In genomic region chr4:107421711-107422110, GRCm38 (mm10) we compare ENCODE assay signal across 9 mouse cellular contexts. TPM values are rescaled to one million over a fixed set of nuclear protein-coding genes. Genes with fewer than 3 reads are reported as not detected.
DNase-seq lines count a peak whose midpoint lies in the region; ATAC-seq and TF ChIP-seq lines count a peak whose summit lies in the region.
"Had no signal": no experiment of that assay in that cellular context is flagged by ENCODE, and none has a peak within 500 bp of the region (broad histone marks: within the 10 kb centered on the region; RNA-seq: fewer than 3 reads in every experiment).

No protein-coding gene starts in this region.

- peak overlapping the region; percentile 32 for H3K4me3 ChIP-seq in heart, embryonic 13.5 days
- peak overlapping the region; percentile 20 for H3K4me3 ChIP-seq in embryonic facial prominence, embryonic 13.5 days
- no peak overlapping the region for H3K4me3 ChIP-seq in intestine, embryonic 14.5 days (ENCODE audit: low read depth, low read length)
- H3K4me3 ChIP-seq in midbrain, embryonic 16.5 days (ENCODE audit: low read depth, low read length), result peak overlapping the region; percentile 14; the same call in 1 of the 2 replicates
- H3K4me3 ChIP-seq in thymus, adult 2 months (ENCODE audit: control insufficient read depth, insufficient read depth, low read length), result no peak overlapping the region
- H3K4me3 ChIP-seq: left cerebral cortex, adult 2 months had no signal

- H3K27ac ChIP-seq in heart, embryonic 13.5 days (replicated peaks), result no peak overlapping the region
- peak overlapping the region; percentile 28; the same call in 1 of the 2 replicates for H3K27ac ChIP-seq in embryonic facial prominence, embryonic 13.5 days
- no peak overlapping the region for H3K27ac ChIP-seq in intestine, embryonic 14.5 days (ENCODE audit: low read depth)
- no peak overlapping the region for H3K27ac ChIP-seq in midbrain, embryonic 16.5 days (ENCODE audit: low read length)
- no peak overlapping the region for H3K27ac ChIP-seq in thymus, adult 2 months (ENCODE audit: control insufficient read depth, insufficient read depth, low read length)
- H3K27ac ChIP-seq: left cerebral cortex, adult 2 months had no signal

- intact Hi-C loops in heart, postnatal 14 days (cut with DNase I), result loop anchor here (1.0 kb wide), 1 partner anchor 232 kb away; no protein-coding TSS in a partner anchor

- peaks cover 9% of the 10 kb centered on the region for H3K4me1 ChIP-seq in heart, embryonic 13.5 days
- H3K4me1 ChIP-seq in embryonic facial prominence, embryonic 13.5 days, result peaks cover 13% of the 10 kb centered on the region
- H3K4me1 ChIP-seq in intestine, embryonic 14.5 days (replicated peaks; ENCODE audit: control insufficient read depth, insufficient read depth, low read length), result peaks cover 3% of the 10 kb centered on the region; the same call in 1 of the 2 replicates
- peaks cover 4% of the 10 kb centered on the region; the same call in 1 of the 2 replicates for H3K4me1 ChIP-seq in midbrain, embryonic 16.5 days (ENCODE audit: control insufficient read depth, insufficient read depth, low read length)
- no peaks in the 10 kb centered on the region for H3K4me1 ChIP-seq in thymus, adult 2 months (replicated peaks; ENCODE audit: control insufficient read depth, insufficient read depth, low read length)

- peaks cover 18% of the 10 kb centered on the region for H3K36me3 ChIP-seq in heart, embryonic 13.5 days
- H3K36me3 ChIP-seq in embryonic facial prominence, embryonic 13.5 days, result peaks cover 15% of the 10 kb centered on the region
- H3K36me3 ChIP-seq in intestine, embryonic 14.5 days (ENCODE audit: control insufficient read depth, insufficient read depth, low read length), result peaks cover 10% of the 10 kb centered on the region
- no peaks in the 10 kb centered on the region for H3K36me3 ChIP-seq in midbrain, embryonic 16.5 days (ENCODE audit: control insufficient read depth, insufficient read depth, low read length)
- H3K36me3 ChIP-seq in thymus, adult 2 months (ENCODE audit: control insufficient read depth, insufficient read depth, low read length), result no peaks in the 10 kb centered on the region

- peaks cover 28% of the 10 kb centered on the region for H3K27me3 ChIP-seq in heart, embryonic 13.5 days (replicated peaks)
- H3K27me3 ChIP-seq in embryonic facial prominence, embryonic 13.5 days, result peaks cover 7% of the 10 kb centered on the region; the same call in 1 of the 2 replicates
- H3K27me3 ChIP-seq in intestine, embryonic 14.5 days (replicated peaks; ENCODE audit: control insufficient read depth, insufficient read depth, low read length), result 0 out of 2 replicates have a peak, but pooled peaks cover 3% of the 10 kb centered on the region
- peaks cover 4% of the 10 kb centered on the region for H3K27me3 ChIP-seq in midbrain, embryonic 16.5 days (ENCODE audit: control insufficient read depth, insufficient read depth, low read depth, low read length)
- no peaks in the 10 kb centered on the region; the same call in 1 of the 2 replicates for H3K27me3 ChIP-seq in thymus, adult 2 months (ENCODE audit: control insufficient read depth, insufficient read depth, low read length)

- no peak for ATAC-seq in heart, embryonic 13.5 days (ENCODE audit: extremely low read depth, insufficient number of reproducible peaks, low FRiP score, low TSS enrichment)
- no peak for ATAC-seq in embryonic facial prominence, embryonic 13.5 days (ENCODE audit: insufficient number of reproducible peaks, insufficient read depth, low FRiP score, low TSS enrichment, low read depth)
- ATAC-seq in intestine, embryonic 14.5 days (replicated peaks; ENCODE audit: low FRiP score, low TSS enrichment, low read depth), result no peak
- ATAC-seq in midbrain, embryonic 16.5 days, result no peak
- ATAC-seq in erythroid progenitor cell, adult 5-6 weeks (replicated peaks; ENCODE audit: low FRiP score, poor library complexity, severe bottlenecking), result no peak

- H3K9me3 ChIP-seq in heart, embryonic 13.5 days, result no peaks in the 10 kb centered on the region
- H3K9me3 ChIP-seq in embryonic facial prominence, embryonic 13.5 days, result no peaks in the 10 kb centered on the region
- no peaks in the 10 kb centered on the region for H3K9me3 ChIP-seq in intestine, embryonic 14.5 days (ENCODE audit: control insufficient read depth, low read length)
- no peaks in the 10 kb centered on the region for H3K9me3 ChIP-seq in midbrain, embryonic 16.5 days (replicated peaks; ENCODE audit: control insufficient read depth, low read length, poor library complexity, severe bottlenecking)

- DNase-seq in heart, postnatal 14 days, result no peak
- DNase-seq in intestine, embryonic 14.5 days (ENCODE audit: low spot score), result no peak
- no peak for DNase-seq in thymus, adult 2 months
- DNase-seq in cerebellum, postnatal 4 days (ENCODE audit: low spot score in 2 of 2), result no peak

- 4% methylated on average over 14 of the region's 14 CpGs for WGBS in heart, embryonic 13.5 days
- 5% methylated on average over 14 of the region's 14 CpGs for WGBS in embryonic facial prominence, embryonic 13.5 days
- 7% methylated on average over 14 of the region's 14 CpGs for WGBS in intestine, embryonic 14.5 days
- 3% methylated on average over 14 of the region's 14 CpGs for WGBS in midbrain, embryonic 16.5 days
- WGBS in thymus, adult 2 months, result 13% methylated on average over 14 of the region's 14 CpGs

- no peak for TF ChIP-seq CTCF in thymus, adult 2 months (IDR thresholded peaks at IDR 0.05; ENCODE audit: borderline replicate concordance, control insufficient read depth, extremely low read depth, insufficient read depth, low read length, poor library complexity)

- H3K9ac ChIP-seq in heart, embryonic 13.5 days, result peak overlapping the region; percentile 61
- H3K9ac ChIP-seq in embryonic facial prominence, embryonic 13.5 days, result no peak overlapping the region
- H3K9ac ChIP-seq in intestine, embryonic 14.5 days (ENCODE audit: low read length), result no peak overlapping the region; the same call in 1 of the 2 replicates
- no peak overlapping the region for H3K9ac ChIP-seq in midbrain, embryonic 16.5 days (ENCODE audit: low read depth, low read length)

- TF ChIP-seq POLR2A in thymus, adult 2 months (IDR thresholded peaks at IDR 0.05; ENCODE audit: control insufficient read depth, extremely low read depth, insufficient read depth, low read length, poor library complexity), result no peak

- peak overlapping the region; percentile 68 for H3K4me2 ChIP-seq in heart, embryonic 13.5 days
- H3K4me2 ChIP-seq in embryonic facial prominence, embryonic 13.5 days, result peak overlapping the region; percentile 48
- H3K4me2 ChIP-seq in intestine, embryonic 14.5 days (ENCODE audit: low read length), result peak overlapping the region; percentile 35
- peak overlapping the region; percentile 41 for H3K4me2 ChIP-seq in midbrain, embryonic 16.5 days (ENCODE audit: low read length)

RNA-seq across cellular contexts. Expression of gene Glis1, which starts 12.7 kb away (rescaled TPM):
- 0.12 and 0.64 TPM in 2 replicates for polyA plus RNA-seq in heart, embryonic 13.5 days (2015; fragmentation: Nextera tagmentation; extraction: Ambion mirVana)
- under 1 TPM; 0.17 to 0.31 TPM for total RNA-seq in heart, postnatal 14 days (2021)
- polyA plus RNA-seq in embryonic facial prominence, embryonic 13.5 days (2015; fragmentation: Nextera tagmentation; extraction: Ambion mirVana), result 55.8 and 60.4 TPM in 2 replicates
- 0.43 and 1.4 TPM in 2 replicates for polyA plus RNA-seq in intestine, embryonic 14.5 days (2014; fragmentation: Nextera tagmentation; extraction: Ambion mirVana)
- 2.3 and 2.4 TPM in 2 replicates for polyA plus RNA-seq in midbrain, embryonic 16.5 days (2015; fragmentation: Nextera tagmentation; extraction: Ambion mirVana)
- total RNA-seq in erythroid progenitor cell, adult 5-6 weeks (2015; ENCODE audit: low replicate concordance), result not detected in 2 replicates
- 0.13 TPM in 1 of 2 replicates, not detected in the other for total RNA-seq in erythroid progenitor cell, adult 5-6 weeks (2017; ENCODE audit: low replicate concordance)
- polyA plus RNA-seq in thymus, adult 2 months (2012; rRNA removed), result 0.40 and 0.71 TPM in 2 replicates

RNA-seq across cellular contexts. Expression of gene Ndc1, which starts 54.1 kb away (rescaled TPM):
- polyA plus RNA-seq in heart, embryonic 13.5 days (2015; fragmentation: Nextera tagmentation; extraction: Ambion mirVana), result 24.8 and 25.5 TPM in 2 replicates
- 10 to 100 TPM; 11.5 to 12.8 TPM for total RNA-seq in heart, postnatal 14 days (2021)
- 36.4 and 38.2 TPM in 2 replicates for polyA plus RNA-seq in embryonic facial prominence, embryonic 13.5 days (2015; fragmentation: Nextera tagmentation; extraction: Ambion mirVana)
- polyA plus RNA-seq in intestine, embryonic 14.5 days (2014; fragmentation: Nextera tagmentation; extraction: Ambion mirVana), result 41.2 and 41.8 TPM in 2 replicates
- polyA plus RNA-seq in midbrain, embryonic 16.5 days (2015; fragmentation: Nextera tagmentation; extraction: Ambion mirVana), result 19.3 and 19.8 TPM in 2 replicates
- 37.5 and 67.1 TPM in 2 replicates for total RNA-seq in erythroid progenitor cell, adult 5-6 weeks (2015; ENCODE audit: low replicate concordance)
- total RNA-seq in erythroid progenitor cell, adult 5-6 weeks (2017; ENCODE audit: low replicate concordance), result 13.2 and 21.3 TPM in 2 replicates
- 34.2 and 56.8 TPM in 2 replicates for polyA plus RNA-seq in thymus, adult 2 months (2012; rRNA removed)

Comparison
In these comparisons a context has a peak if more than half of its experiments do, and no peak if none do; other contexts are left out.
1. H3K4me3 ChIP-seq: peak in heart, embryonic 13.5 days (single experiment), embryonic facial prominence, embryonic 13.5 days (single experiment) and midbrain, embryonic 16.5 days (single experiment); none in intestine, embryonic 14.5 days (single experiment) and thymus, adult 2 months (single experiment).
2. RNA of gene Glis1, which starts 12.7 kb away (polyA plus RNA-seq): 55.8 to 60.4 TPM in embryonic facial prominence, embryonic 13.5 days; 2.3 to 2.4 TPM in midbrain, embryonic 16.5 days, 0.40 to 0.71 TPM in thymus, adult 2 months, 0.43 to 1.4 TPM in intestine, embryonic 14.5 days and 0.12 to 0.64 TPM in heart, embryonic 13.5 days; every median in the first group is over 10 times any median in the second.
3. Peak in every context shown above with its lines, with median percentiles within 50 percentile points of each other: H3K4me2 ChIP-seq.